Mouse (Mus musculus): ENCODE results near the gene Asic3. TPM values are rescaled to one million over a fixed set of nuclear protein-coding genes. Genes with fewer than 3 reads are reported as not detected.

The Asic3 gene
- polyA plus RNA-seq (2015; fragmentation: Nextera tagmentation; extraction: Ambion mirVana) = 0.24 TPM in 1 of 2 replicates, not detected in the other

DNA sequence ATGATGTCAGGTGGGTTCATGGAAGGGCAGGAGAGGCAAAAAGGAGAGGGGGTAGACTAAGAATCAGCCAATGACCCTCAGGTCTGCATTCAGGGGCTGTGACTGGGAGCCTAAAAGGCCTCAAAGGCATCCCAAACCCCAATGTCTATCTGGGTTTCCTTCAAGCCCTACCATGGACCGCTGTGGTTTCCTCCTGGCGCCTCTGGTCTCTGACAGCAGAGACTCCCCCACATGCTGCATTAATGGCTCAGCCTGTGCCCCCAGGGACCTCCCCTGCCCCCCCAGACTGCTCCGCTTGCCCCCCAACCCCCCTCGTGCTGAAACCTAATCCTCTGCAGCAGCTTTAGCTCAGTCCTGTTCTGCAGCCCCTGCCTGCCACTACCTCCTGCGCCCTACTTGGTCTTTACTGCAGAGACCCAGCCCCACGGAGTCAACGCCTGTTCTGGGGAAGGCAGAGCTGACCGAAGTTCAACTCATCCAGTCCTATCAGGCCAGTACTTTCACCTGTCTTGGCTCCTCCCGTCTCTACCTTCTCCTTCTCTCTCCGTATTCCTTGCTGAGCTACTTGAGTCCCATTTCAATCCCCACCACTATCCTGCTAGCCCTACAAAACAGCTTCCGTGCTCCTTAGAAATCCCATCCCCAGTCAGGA, at the start of gene Asic3:
TSS of gene Asic3 (plus strand) at position 351 of the 652 bp plus-strand sequence.
- Histone ChIP-seq H3K4me3 (no peak within 1 kb of the TSS), H3K9ac (no peak within 1 kb of the TSS; the same call in 1 of the 2 replicates), H3K4me2 (no peak within 1 kb of the TSS), H3K4me1 (peaks cover 11% of the 10 kb centered on the region), H3K27me3 (0 out of 2 replicates have a peak, but pooled peaks cover 10% of the 10 kb centered on the region), H3K9me3 (replicated peaks) (no peaks in the 10 kb centered on the region), H3K36me3 (ENCODE audit: poor library complexity, severe bottlenecking) (0 out of 2 replicates have a peak, but pooled peaks cover 8% of the 10 kb centered on the region), H3K27ac (no peak within 1 kb of the TSS)
- 55% methylated on average over 11 of the region's 11 CpGs for WGBS
- no peak for ATAC-seq

DNA sequence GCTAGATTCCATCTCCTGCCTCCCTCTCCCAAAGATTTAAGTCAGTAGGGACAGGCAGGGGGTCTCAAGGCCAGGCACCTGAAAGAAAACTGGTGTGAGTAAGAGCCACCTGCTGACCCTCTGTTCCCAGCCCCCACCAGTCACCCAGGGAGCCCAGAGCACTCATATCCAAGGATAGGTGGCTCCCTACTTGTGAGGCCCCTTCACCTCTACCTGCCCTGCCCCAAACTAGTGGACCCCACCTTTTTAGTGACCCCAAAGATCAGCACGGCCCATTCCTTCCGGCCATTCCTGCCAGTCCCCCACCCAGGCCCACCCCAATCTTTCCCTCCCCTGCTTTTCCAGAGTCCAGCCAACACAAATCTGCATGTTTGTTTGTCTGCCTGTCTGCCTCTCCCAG, 49.7 kb upstream of the Asic3 start:
- no peaks in the 10 kb centered on the region for H3K36me3 ChIP-seq (ENCODE audit: poor library complexity, severe bottlenecking)
- 0 out of 2 replicates have a peak, but pooled peaks cover 7% of the 10 kb centered on the region for H3K4me1 ChIP-seq
- no peak for ATAC-seq
- no peak overlapping the region for H3K27ac ChIP-seq
- H3K4me2 ChIP-seq = no peak overlapping the region
- 71% methylated on average over 2 of the region's 2 CpGs for WGBS
- 0 out of 2 replicates have a peak, but pooled peaks cover 3% of the 10 kb centered on the region for H3K27me3 ChIP-seq
- no peaks in the 10 kb centered on the region for H3K9me3 ChIP-seq (replicated peaks)
- no peak overlapping the region for H3K9ac ChIP-seq
- H3K4me3 ChIP-seq = no peak overlapping the region

DNA sequence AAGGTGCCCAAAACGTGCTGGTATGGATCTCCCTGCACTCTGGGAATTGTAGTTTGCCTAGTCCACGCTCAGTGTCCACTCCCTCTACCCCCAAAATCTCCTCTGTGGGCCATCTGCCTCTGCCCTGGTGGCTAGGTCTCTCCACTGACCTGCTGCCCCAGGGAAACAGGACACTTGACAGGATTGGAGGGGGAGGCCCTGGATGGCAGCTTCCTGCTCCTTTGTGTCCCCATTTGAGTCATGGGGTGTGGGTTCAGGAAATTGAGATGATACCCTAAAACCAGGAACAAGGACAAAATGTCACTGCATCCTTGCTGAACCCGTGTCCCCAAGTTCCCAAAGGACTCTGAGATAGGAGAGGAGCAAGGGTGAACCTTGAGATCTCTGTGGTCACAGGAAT, 49.1 kb upstream of the Asic3 start:
- 56% methylated on average over 3 of the region's 3 CpGs for WGBS
- Histone ChIP-seq H3K9ac (no peak overlapping the region), H3K9me3 (replicated peaks) (no peaks in the 10 kb centered on the region), H3K4me3 (no peak overlapping the region), H3K27ac (no peak overlapping the region), H3K27me3 (0 out of 2 replicates have a peak, but pooled peaks cover 3% of the 10 kb centered on the region), H3K36me3 (ENCODE audit: poor library complexity, severe bottlenecking) (no peaks in the 10 kb centered on the region), H3K4me2 (no peak overlapping the region), H3K4me1 (0 out of 2 replicates have a peak, but pooled peaks cover 7% of the 10 kb centered on the region)
- no peak for ATAC-seq

DNA sequence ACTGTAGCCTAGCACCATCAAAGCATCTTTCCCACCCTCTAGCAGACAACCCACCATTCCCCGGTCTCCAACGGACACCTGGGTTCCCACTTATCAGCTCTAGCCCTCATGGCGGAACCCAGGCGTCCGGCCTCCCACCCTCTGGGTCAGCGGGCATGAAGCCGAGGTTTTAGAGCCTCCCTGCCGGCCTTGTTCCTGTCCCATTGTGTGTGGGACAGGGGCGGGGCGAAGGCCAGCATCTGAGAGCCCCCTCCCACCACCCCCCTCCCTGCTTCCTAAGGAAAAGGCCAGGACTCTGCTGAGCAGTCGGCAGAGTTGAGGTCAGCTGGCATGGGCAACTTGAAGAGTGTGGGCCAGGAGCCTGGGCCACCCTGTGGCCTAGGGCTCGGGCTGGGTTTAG, 48.7 kb upstream of the Asic3 start, which contains the start of gene Nos3:
TSS of gene Nos3 (plus strand) at position 303 of the 400 bp plus-strand sequence.
- no peak within 1 kb of the TSS for H3K4me2 ChIP-seq
- H3K27me3 ChIP-seq = no peaks in the 10 kb centered on the region
- no peaks in the 10 kb centered on the region for H3K36me3 ChIP-seq (ENCODE audit: poor library complexity, severe bottlenecking)
- no peak within 1 kb of the TSS for H3K4me3 ChIP-seq
- H3K9ac ChIP-seq = 0 out of 2 replicates have a peak within 1 kb of the TSS, but pooled peaks have one; percentile 13
- no peaks in the 10 kb centered on the region for H3K9me3 ChIP-seq (replicated peaks)
- H3K4me1 ChIP-seq = 0 out of 2 replicates have a peak, but pooled peaks cover 7% of the 10 kb centered on the region
- WGBS = 20% methylated on average over 12 of the region's 12 CpGs
- ATAC-seq = no peak
- H3K27ac ChIP-seq = no peak within 1 kb of the TSS

DNA sequence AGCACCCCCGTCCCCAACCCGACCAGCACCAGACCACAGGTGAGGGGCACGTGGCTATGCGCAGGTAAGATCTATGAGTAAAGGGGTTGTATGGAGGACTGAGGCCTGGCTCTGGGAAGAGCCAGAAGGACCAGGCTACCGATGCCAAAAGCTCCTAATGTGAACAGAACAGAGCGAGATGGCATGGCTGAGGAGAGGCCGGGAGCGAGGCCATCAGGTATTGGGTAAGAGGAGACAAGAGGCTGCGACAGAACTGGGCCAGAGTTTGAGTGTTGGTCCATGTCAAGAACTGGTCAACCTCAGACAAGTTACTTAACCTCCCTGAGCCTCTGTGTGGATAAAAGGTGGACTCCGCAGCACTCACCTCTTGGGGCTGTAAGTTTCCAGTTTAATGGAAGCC, 48.2 kb upstream of the Asic3 start:
- WGBS = 85% methylated on average over 10 of the region's 10 CpGs
- no peak overlapping the region for H3K4me2 ChIP-seq
- 0 out of 2 replicates have a peak overlapping the region, but pooled peaks have one; percentile 13 for H3K9ac ChIP-seq
- no peak overlapping the region for H3K27ac ChIP-seq
- 0 out of 2 replicates have a peak, but pooled peaks cover 7% of the 10 kb centered on the region for H3K4me1 ChIP-seq
- no peaks in the 10 kb centered on the region for H3K27me3 ChIP-seq
- no peaks in the 10 kb centered on the region for H3K9me3 ChIP-seq (replicated peaks)
- no peak for ATAC-seq
- H3K36me3 ChIP-seq (ENCODE audit: poor library complexity, severe bottlenecking) = no peaks in the 10 kb centered on the region
- no peak overlapping the region for H3K4me3 ChIP-seq

DNA sequence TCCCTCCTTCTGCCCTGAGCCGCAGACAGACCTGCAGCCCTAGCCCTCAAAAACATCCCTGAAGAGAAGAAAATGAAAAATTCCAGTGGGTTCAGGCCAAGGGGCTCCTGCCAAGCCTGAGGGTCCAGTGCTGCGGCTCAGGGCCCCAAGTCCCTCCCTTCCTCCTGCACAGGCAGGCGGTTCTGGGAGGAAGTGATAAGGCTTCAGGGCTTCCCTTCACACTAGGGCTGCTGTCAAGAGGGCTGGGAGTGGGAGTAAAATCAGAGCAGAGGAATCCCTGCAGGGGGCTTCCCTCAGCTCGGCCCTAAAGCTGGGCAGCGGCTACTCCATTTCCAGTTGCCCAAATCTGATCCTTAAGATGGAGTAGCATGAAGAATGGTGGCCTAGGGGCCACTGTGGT, 47.7 kb upstream of the Asic3 start:
- H3K9me3 ChIP-seq (replicated peaks) = no peaks in the 10 kb centered on the region
- H3K4me1 ChIP-seq = 0 out of 2 replicates have a peak, but pooled peaks cover 7% of the 10 kb centered on the region
- H3K27me3 ChIP-seq = no peaks in the 10 kb centered on the region
- H3K27ac ChIP-seq = no peak overlapping the region
- ATAC-seq = no peak
- no peaks in the 10 kb centered on the region for H3K36me3 ChIP-seq (ENCODE audit: poor library complexity, severe bottlenecking)
- H3K4me2 ChIP-seq = no peak overlapping the region
- WGBS = 73% methylated on average over 5 of the region's 5 CpGs
- no peak overlapping the region for H3K4me3 ChIP-seq
- no peak overlapping the region for H3K9ac ChIP-seq

DNA sequence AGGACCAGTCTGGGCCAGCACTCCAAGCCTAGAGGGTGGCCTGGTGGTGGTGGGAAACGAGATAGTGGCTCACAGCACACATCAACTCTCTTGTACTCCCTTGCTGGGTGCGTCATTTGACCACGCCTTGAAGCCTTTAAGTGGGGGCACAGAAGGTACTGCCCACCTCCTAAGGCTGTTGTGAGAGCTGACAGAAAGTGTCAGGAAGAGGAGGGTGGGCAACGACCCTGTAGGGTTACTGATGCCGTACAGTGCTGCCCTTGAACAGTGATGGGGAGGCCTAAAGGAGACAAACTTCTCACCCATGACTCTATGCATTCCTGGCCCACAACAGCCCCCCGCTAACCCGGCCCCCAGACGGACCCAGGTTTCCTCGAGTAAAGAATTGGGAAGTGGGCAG, 46.8 kb upstream of the Asic3 start:
- H3K4me3 ChIP-seq = no peak overlapping the region
- no peaks in the 10 kb centered on the region for H3K36me3 ChIP-seq (ENCODE audit: poor library complexity, severe bottlenecking)
- no peaks in the 10 kb centered on the region for H3K9me3 ChIP-seq (replicated peaks)
- H3K4me2 ChIP-seq = no peak overlapping the region
- H3K27me3 ChIP-seq = no peaks in the 10 kb centered on the region
- no peak overlapping the region for H3K27ac ChIP-seq
- H3K9ac ChIP-seq = no peak overlapping the region
- H3K4me1 ChIP-seq = no peaks in the 10 kb centered on the region
- 88% methylated on average over 9 of the region's 9 CpGs for WGBS
- ATAC-seq = no peak

DNA sequence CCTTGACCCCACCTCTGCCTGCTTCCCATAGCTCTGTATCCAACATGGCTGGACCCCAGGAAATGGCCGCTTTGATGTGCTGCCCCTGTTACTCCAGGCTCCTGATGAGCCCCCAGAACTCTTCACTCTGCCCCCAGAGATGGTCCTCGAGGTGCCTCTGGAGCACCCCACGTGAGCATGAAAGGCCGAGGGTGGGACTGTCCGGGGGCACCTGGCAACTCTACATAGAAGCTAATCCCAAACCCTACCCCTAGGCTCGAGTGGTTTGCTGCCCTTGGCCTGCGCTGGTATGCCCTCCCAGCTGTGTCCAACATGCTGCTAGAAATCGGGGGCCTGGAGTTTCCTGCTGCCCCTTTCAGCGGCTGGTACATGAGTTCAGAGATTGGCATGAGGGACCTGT, 43.4 kb upstream of the Asic3 start:
- H3K4me1 ChIP-seq = peaks cover 8% of the 10 kb centered on the region
- ATAC-seq = no peak

DNA sequence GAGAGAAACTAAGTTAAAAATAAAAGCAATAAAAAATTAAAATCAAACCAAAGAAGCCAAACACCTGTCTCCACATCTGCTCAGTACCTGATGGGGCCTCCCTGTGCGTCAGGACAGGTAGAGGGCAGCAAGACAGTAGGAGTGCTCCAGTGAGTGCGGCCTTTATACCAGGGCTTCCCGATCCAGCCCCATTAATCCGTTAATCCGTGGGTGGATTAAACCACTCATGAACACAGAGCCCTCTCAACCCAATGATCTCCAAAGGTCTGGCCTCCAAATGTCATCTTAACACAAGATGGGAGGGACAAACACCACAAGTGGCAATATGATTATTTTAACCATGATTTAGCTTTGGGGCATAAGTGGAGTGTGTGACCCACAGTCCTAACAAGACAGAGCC, 39.4 kb upstream of the Asic3 start:
- H3K9me3 ChIP-seq (replicated peaks) = no peaks in the 10 kb centered on the region
- 61% methylated on average over 5 of the region's 5 CpGs for WGBS
- peaks cover 11% of the 10 kb centered on the region for H3K4me1 ChIP-seq
- no peak overlapping the region for H3K4me2 ChIP-seq
- H3K27me3 ChIP-seq = no peaks in the 10 kb centered on the region
- no peak overlapping the region for H3K4me3 ChIP-seq
- no peak for ATAC-seq
- H3K27ac ChIP-seq = no peak overlapping the region
- no peaks in the 10 kb centered on the region for H3K36me3 ChIP-seq (ENCODE audit: poor library complexity, severe bottlenecking)
- H3K9ac ChIP-seq = no peak overlapping the region

More for the DNA sequence above, 43.4 kb upstream of the Asic3 start:
- H3K4me2 ChIP-seq = no peak overlapping the region
- H3K9me3 ChIP-seq (replicated peaks) = no peaks in the 10 kb centered on the region
- no peak overlapping the region for H3K9ac ChIP-seq
- H3K27ac ChIP-seq = no peak overlapping the region
- H3K4me3 ChIP-seq = no peak overlapping the region
- H3K27me3 ChIP-seq = no peaks in the 10 kb centered on the region
- WGBS = 87% methylated on average over 9 of the region's 9 CpGs
- H3K36me3 ChIP-seq (ENCODE audit: poor library complexity, severe bottlenecking) = no peaks in the 10 kb centered on the region

DNA sequence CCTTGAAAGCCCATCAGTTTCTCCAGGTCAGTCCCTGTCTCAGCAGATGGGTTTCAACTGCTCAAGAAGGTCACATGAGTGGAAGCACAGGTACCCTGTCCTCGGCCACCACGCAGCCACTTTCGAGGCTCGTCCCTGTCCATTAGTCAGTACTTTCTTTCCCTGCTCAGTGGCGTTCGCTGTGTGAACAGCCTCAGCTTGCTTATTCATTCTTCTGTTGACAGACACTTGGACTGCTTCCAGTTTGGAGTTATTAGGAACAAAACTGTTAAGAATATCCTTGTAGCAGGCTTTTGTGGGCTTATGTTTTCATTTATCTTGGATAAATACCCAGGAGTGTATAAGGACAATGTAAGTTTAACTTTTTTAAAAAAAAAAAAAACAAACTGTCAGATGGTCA, 39.0 kb upstream of the Asic3 start:
- ATAC-seq = no peak
- 32% methylated on average over 6 of the region's 6 CpGs for WGBS

DNA sequence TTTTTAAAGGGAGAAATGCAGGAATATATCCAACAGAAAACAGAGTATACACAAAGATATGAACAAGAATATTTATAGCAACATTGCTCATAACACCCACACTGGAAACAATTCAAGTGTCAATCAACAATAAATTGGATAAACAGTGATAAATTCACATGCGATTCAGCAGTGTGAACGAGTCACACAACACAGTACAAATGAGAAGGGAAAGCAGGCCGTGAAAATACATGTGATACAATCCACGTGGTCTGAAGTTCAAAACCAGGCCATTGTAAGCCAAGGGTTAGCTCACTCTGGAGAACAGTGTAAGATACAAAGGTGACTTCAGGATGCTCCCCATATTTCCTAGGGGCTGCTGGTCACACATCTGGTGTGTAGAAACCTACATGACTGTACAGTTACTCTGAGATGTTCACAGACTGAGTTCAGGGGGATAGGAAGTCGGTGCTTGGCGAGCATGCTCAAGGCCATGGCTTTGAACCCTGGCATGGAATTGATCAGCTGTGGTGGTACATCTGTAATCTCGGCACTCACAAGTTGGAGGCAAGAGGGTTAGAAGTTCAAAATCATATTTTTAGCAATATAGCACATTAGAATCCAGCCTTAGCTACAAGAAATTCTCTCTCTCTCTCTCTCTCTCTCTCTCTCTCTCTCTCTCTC, 38.4 kb upstream of the Asic3 start:
- Histone ChIP-seq H3K9me3 (replicated peaks) (no peaks in the 10 kb centered on the region), H3K9ac (no peak overlapping the region), H3K27me3 (0 out of 2 replicates have a peak, but pooled peaks cover 5% of the 10 kb centered on the region), H3K27ac (no peak overlapping the region), H3K4me1 (peaks cover 11% of the 10 kb centered on the region), H3K36me3 (ENCODE audit: poor library complexity, severe bottlenecking) (no peaks in the 10 kb centered on the region), H3K4me3 (no peak overlapping the region), H3K4me2 (no peak overlapping the region)
- 74% methylated on average over 7 of the region's 7 CpGs for WGBS
- ATAC-seq = no peak

More for the DNA sequence above, 39.0 kb upstream of the Asic3 start:
- Histone ChIP-seq H3K36me3 (ENCODE audit: poor library complexity, severe bottlenecking) (no peaks in the 10 kb centered on the region), H3K9ac (no peak overlapping the region), H3K4me2 (no peak overlapping the region), H3K4me1 (peaks cover 11% of the 10 kb centered on the region), H3K27me3 (0 out of 2 replicates have a peak, but pooled peaks cover under 1% of the 10 kb centered on the region), H3K4me3 (no peak overlapping the region), H3K9me3 (replicated peaks) (no peaks in the 10 kb centered on the region), H3K27ac (0 out of 2 replicates have a peak overlapping the region, but pooled peaks have one; percentile 35)

DNA sequence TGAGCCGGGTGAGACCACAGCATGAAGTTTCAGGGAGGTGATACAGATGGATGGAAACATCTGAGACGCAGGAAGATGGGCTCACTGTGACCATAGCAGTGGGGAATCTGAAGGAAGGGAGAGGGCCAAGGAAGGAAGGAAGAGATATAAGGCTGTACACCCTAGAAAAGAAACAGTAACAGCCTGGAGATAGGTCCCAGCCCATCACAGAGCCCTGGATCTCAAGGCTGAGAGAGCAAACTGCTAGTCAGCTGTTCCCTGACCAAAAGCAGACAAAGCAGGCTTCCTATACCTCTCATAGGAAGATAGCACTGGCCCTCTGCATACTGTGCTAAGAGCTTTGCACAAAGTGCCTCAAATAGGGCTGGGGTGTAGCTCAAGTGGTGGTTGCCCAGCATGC, 34.5 kb upstream of the Asic3 start:
- 69% methylated on average over 2 of the region's 2 CpGs for WGBS

More for the DNA sequence above, 34.5 kb upstream of the Asic3 start:
- no peak overlapping the region for H3K27ac ChIP-seq
- H3K9me3 ChIP-seq (replicated peaks) = no peaks in the 10 kb centered on the region
- H3K4me1 ChIP-seq = peaks cover 17% of the 10 kb centered on the region
- H3K4me2 ChIP-seq = no peak overlapping the region
- H3K4me3 ChIP-seq = no peak overlapping the region
- H3K36me3 ChIP-seq (ENCODE audit: poor library complexity, severe bottlenecking) = no peaks in the 10 kb centered on the region
- H3K27me3 ChIP-seq = 0 out of 2 replicates have a peak, but pooled peaks cover 8% of the 10 kb centered on the region
- no peak overlapping the region for H3K9ac ChIP-seq
- ATAC-seq = no peak

Measured in forebrain, embryonic 13.5 days (tissue).